Mouse (Mus musculus): ENCODE results near the gene Sema4c.

The Sema4c gene

GRCm38 (mm10) chr1:36535477-36536396 is 22.4 kb downstream of the Sema4c start:
- DNase-seq (ENCODE audit: low spot score): no peak

GRCm38 (mm10) chr1:36534595-36535058 is 23.5 kb downstream of the Sema4c start:
- DNase-seq (ENCODE audit: low spot score): no peak

GRCm38 (mm10) chr1:36533546-36533945 is 24.6 kb downstream of the Sema4c start:
- DNase-seq (ENCODE audit: low spot score): no peak

GRCm38 (mm10) chr1:36531461-36531860 is 26.7 kb downstream of the Sema4c start:
- DNase-seq (ENCODE audit: low spot score): no peak

- DNase-seq (ENCODE audit: low spot score): no peak
These were observed 27.2 kb downstream of the Sema4c start for GRCm38 (mm10) chr1:36530962-36531361.

- no peak for DNase-seq (ENCODE audit: low spot score)
These were observed 27.7 kb downstream of the Sema4c start for GRCm38 (mm10) chr1:36530485-36530884.

GRCm38 (mm10) chr1:36529875-36530274 is 28.3 kb downstream of the Sema4c start:
- DNase-seq (ENCODE audit: low spot score): no peak

- DNase-seq (ENCODE audit: low spot score): no peak
These were observed 28.9 kb downstream of the Sema4c start for GRCm38 (mm10) chr1:36529274-36529673.

GRCm38 (mm10) chr1:36528351-36528750 is 29.8 kb downstream of the Sema4c start:
- no peak for DNase-seq (ENCODE audit: low spot score)

- no peak for DNase-seq (ENCODE audit: low spot score)
These were observed 31.2 kb downstream of the Sema4c start for GRCm38 (mm10) chr1:36526903-36527302.

GRCm38 (mm10) chr1:36525774-36526173 is 32.4 kb downstream of the Sema4c start:
- DNase-seq (ENCODE audit: low spot score): no peak

- no peak for DNase-seq (ENCODE audit: low spot score)
These were observed 34.1 kb downstream of the Sema4c start for GRCm38 (mm10) chr1:36524058-36524457.

GRCm38 (mm10) chr1:36523332-36524013 is 34.7 kb downstream of the Sema4c start:
- no peak for DNase-seq (ENCODE audit: low spot score)

GRCm38 (mm10) chr1:36522210-36522609 is 35.9 kb downstream of the Sema4c start:
- no peak for DNase-seq (ENCODE audit: low spot score)

- DNase-seq (ENCODE audit: low spot score): no peak
These were observed 38.5 kb downstream of the Sema4c start for GRCm38 (mm10) chr1:36519626-36520025.

- no peak for DNase-seq (ENCODE audit: low spot score)
These were observed 39.9 kb downstream of the Sema4c start for GRCm38 (mm10) chr1:36518259-36518658.

- DNase-seq (ENCODE audit: low spot score): peak; percentile 71
These were observed 44.4 kb downstream of the Sema4c start for GRCm38 (mm10) chr1:36513718-36514117.

- peak; percentile 6 for DNase-seq (ENCODE audit: low spot score)
These were observed 44.8 kb downstream of the Sema4c start for GRCm38 (mm10) chr1:36513310-36513709.

- no peak for DNase-seq (ENCODE audit: low spot score)
These were observed 45.2 kb downstream of the Sema4c start for GRCm38 (mm10) chr1:36512966-36513280.

GRCm38 (mm10) chr1:36512089-36512965 is 45.8 kb downstream of the Sema4c start:
- peak; percentile 56 for DNase-seq (ENCODE audit: low spot score)

- DNase-seq (ENCODE audit: low spot score): peak; percentile 99
These were observed 46.7 kb downstream of the Sema4c start, which contains the start of gene Cnnm3 for GRCm38 (mm10) chr1:36511289-36512021. Gene Cnnm3 (plus strand): TSS chr1:36511867.
